Mouse (Mus musculus): ENCODE data around the gene Thra.

- TF ChIP-seq SRF (IDR thresholded peaks at IDR 0.05; ENCODE audit: control insufficient read depth, insufficient read length, low read depth) (no peak), POLR2A (IDR thresholded peaks at IDR 0.05; ENCODE audit: insufficient read length, low read depth) (no peak), POLR2AphosphoS2 (IDR thresholded peaks at IDR 0.05; ENCODE audit: insufficient read length, low read depth) (no peak), TCF12 (IDR thresholded peaks at IDR 0.05; ENCODE audit: insufficient read depth, poor library complexity, severe bottlenecking) (no peak), MYOG (IDR thresholded peaks at IDR 0.05; ENCODE audit: control insufficient read depth in 1 of 3, insufficient read depth in 1 of 3, insufficient read length in 2 of 3, low read depth in 2 of 3) (no peak), USF1 (IDR thresholded peaks at IDR 0.05; ENCODE audit: low read depth) (no peak), MAX (IDR thresholded peaks at IDR 0.05; ENCODE audit: low read depth) (no peak)
Observed at GRCm38 (mm10) chr11:98695408-98695807, 45.0 kb upstream of the Thra start.
